Mouse (Mus musculus) thymus, postnatal 10 days (tissue): ENCODE results near the gene Atxn7l1.

Source experiments
- DNase-seq, 2 experiments: peaks; one replicate each; pipeline ENCODE4 v3.0.0; 2021; ENCODE audit warnings: low spot score in 2 of 2

Atxn7l1 gene

DNA sequence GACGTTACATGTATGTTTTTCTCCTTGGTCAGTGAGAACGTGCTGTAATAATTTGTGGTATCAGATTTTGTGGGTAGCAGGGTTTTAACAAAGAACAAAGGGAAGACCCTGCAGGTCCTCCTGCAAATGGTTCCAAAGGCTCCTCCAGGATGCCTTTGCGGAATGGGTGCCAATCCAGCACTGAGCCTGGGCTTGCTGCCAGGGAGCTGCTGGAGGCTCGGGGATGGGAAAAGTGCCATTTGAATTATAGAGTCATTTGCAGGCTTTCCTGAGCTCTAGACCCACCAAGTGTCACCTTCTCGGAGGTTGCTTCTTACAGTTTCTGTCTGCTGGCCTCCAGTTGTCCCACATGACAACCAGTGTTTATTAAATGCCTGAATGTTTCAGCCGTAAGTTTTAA, 213.2 kb downstream of the Atxn7l1 start:
- no peak for DNase-seq

DNA sequence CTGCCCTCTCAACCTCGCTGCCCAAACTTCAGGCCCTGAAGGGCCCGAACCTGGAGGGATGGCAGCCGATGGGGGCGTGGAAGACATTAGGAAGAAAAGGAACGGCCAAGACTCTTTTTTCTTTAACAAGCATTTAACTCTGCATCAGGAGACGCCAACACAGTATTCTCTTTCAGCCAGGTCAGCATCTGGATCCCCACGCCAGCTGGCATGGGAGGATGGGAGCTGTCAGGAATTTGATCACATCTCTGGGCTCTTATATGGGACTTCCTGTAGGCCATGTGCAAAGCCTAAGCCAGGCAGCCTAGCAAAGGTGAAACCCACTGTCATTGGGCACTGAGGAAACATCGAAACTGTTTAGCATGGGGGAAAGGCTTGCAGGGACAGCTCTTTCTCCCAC, 217.0 kb downstream of the Atxn7l1 start:
- no peak for DNase-seq

DNA sequence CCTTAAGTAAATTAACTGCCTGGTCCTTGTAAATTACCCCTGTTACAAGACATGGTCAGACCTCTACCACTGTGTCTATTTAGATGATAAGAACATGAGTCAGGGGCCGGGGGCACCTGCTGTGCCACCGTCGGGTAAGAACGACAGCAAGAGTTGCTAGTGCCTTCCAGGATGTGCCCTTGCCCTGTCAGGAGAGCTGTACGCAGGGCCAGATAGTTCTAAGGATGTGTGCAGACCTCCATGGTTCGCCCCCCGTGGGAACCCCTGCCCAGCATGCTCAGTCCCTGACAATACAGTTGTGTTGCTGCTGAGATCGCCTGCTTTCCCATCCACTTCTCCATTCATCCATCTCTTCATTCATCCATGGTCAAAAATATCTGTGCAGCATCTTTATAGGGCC, 217.6 kb downstream of the Atxn7l1 start:
- DNase-seq, result no peak

DNA sequence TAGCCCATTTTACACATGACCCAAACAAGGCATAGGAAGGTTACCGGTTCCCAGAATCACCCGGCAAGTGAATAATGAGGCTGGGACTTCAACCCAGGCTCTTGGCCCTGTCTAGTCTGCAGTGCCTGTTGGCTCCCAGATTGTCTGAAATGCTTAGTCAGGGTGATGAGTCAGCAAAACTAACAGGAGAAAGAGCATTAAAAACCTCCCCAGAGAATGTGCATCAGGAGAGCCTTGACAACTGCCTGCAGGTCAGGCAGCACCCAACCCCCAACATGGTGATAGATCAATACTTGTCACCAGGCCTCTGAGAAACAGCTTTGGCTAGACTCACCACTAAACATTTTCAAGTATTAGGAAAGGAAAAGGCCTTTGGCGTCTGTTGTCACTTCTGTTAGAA, 222.1 kb downstream of the Atxn7l1 start:
- DNase-seq, result no peak

DNA sequence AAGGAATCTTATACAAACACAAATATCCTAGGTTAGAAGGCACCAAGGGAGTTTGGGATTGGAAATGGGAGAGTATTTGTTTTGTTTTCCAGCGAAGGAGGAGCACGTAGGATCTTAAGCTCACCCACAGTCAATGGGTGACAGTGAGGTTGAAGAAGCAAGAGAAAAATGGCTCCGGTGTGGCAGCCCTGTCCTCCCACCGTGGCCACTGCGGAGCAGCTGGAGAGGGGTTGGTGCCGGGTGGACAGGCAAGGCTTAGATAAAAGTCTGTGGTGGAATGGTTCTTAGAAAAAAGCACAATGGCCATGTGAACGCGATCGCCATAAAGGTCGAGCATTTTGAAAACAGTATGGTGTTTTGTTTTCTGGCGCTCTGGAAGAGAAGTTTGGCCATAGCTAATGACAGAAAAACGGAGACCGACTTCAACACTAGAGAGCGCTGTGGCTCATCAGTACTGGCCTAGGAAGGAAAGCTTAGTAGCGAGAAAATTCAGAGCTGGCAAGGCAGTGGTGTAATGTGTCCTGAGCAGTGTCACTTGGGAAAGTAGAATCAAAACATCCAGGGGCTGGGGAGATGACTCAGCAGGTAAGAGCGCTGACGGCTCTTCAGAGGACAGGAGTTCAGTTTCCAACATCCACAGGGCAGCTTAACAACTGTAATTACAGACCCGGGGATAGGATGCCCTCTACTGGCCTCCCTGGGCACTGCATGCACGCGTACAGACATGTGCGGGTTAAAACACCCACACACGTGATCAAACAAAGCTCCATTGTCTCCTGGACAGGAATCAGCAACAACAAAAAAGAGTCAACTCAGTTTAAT, 232.3 kb downstream of the Atxn7l1 start:
- peak; percentile 54 to 71 for DNase-seq

DNA sequence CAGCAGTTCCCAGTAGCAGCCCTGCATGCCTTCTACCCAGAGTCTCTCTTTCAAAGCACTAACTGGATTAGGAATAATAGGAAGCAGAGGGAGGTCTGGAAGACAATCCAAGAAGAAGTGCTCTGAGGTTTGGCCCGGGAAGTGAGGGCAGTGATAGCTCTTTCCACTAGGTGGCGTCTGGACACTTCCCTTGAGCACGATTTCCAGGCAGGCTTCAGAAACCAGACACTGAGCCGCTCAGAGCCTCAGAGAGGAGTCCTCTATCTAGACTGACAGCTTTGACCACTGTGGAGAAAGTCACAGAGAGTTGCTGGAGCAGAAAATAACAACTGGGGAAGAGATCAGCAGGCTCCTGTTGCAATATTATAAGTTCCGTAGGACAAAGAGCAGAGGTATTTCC, 241.3 kb downstream of the Atxn7l1 start:
- DNase-seq, result peak; percentile 11 to 56

DNA sequence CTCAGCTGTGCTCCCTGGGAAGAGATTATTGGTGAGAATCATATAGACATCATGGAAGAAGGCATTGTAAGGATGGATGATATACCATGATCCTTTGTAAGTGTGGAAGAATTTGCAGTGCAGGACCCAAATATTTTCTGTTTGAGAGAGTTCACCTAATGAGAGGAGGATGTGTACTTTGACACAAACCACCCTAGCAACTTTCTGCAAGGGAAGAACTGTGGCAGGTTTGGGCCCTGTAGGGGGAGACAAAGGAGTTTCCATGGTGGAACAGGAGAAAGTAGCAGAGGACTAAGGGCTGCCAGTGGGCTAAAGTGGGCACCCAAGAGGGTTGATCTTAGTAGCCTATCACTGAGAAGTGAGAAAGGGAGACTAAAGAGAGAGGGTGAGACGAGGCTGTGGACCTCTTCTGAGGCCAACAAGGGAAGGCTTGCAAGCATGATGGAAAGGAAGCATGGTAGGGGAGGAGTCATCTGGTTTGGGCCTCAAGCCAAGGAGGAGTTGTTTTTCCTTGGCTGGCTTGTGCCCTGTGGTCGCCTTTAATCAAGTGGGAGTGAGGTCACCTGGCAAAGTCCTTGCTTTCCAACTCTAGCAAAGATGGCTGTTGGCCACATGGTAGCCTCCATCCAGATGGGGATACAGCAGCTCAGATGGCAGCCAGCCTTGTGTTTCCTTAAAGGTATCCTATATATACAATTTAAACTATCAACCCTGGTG, 243.5 kb downstream of the Atxn7l1 start:
- no peak for DNase-seq

DNA sequence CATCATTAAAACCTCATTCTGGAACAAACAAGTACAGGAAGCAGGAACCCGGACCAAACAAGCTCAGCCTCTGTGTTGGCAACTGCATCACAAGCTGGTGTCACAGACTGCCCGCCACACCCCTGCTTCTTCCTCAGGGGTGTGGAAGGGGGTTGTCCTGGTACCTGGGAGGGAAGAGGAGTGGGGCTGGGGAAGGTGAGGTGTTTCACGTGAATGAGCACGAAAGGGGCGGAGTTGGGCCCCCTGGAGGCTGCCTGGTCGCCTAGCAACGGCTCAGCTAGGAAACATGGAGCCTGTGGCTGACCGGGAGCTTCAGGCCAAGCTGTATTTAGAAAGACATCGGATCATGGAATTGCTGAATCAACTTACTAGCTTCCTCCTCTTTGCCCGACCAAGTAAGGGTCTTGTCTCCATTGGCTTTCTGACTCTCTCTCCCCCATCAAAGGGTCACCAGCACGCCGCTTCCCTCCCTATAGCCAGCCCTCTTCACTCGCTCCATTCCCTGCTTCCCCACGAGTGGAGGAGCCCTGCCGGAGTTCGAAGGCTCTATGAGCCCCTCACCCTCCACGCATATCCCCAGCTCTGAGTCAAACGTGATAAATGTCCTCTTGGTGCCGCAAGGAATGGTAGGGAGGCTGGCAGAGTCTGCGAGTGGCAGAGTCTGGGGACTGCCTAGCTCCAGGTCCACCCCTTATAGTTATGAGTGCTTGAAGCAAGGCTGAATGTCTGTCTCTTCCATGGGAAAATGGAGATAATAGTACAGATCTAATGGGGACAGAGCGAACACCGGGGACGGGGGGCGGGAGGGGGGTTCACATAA, 247.5 kb downstream of the Atxn7l1 start, which contains the start of gene Efcab10:
Efcab10 (plus strand) TSS at position 51 of the 820 bp plus-strand sequence.
- DNase-seq, result no peak

DNA sequence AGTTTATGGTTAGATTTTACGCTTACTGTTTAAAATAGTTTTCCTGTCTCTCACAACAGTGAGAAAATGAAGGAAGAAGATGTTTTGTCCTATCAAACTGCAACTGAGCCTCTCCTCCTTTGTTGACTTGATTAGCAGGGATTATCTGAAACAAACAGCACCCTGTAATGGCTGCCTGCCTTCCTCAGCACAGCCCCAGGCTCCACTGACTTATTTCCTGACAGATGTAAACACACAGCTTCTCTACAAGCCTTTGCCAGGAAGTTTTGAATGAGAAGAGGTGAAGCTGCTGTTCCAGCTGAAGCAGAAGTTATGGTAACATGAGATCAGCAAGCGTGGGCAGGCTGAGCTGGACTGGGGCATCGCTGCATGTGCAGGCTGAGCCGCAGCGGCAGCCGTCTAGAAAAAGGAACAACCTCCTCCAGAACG, 255.8 kb downstream of the Atxn7l1 start:
- DNase-seq, result no peak

DNA sequence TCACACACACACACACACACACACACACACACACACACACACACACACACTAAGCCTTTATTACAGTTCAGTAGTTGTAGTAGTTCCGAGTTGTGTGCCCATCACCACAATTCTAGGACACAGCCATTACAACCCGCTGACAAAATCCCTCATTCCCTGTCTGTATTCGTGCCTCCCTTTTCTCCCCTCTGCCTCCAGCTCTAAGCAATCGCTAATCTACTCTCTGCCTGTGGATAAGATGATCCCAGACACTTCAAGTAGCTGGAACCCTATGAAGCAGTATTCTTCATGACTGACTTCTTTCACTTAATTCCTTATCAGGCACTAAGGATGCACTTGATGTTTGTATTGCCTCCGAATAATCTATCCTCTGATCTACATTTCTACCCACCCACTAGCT, 257.5 kb downstream of the Atxn7l1 start:
- DNase-seq, result no peak

DNA sequence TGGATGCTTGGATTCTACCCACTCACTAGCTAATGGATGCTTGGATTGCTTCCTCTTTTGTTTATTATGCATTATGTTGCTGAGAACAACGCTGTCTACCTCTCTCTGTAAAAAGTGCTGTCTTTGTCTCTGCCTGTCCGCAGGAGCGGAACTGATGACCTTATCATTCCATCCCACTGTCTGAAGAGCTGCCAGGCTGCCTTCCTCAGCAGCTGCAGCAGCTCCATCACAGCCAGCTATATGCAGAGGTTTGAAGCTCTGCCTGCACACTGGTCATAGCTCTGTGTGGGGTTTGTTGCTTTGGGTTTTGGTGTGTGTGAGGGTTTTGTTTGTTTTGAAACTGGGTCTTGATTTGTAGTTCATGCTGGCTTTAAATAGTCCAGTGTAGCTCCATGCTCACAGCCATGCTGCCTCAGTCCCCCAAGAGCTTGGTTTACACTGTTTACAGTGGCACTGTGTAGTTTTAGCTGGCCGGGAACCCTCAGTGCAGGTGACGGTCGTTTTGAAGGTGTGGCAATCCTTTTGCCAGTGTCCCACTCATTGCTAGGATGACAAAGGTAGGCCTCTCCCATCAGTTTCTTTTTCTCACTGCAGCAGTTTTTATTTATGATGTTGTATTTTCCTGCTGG, 258.0 kb downstream of the Atxn7l1 start:
- no peak for DNase-seq

DNA sequence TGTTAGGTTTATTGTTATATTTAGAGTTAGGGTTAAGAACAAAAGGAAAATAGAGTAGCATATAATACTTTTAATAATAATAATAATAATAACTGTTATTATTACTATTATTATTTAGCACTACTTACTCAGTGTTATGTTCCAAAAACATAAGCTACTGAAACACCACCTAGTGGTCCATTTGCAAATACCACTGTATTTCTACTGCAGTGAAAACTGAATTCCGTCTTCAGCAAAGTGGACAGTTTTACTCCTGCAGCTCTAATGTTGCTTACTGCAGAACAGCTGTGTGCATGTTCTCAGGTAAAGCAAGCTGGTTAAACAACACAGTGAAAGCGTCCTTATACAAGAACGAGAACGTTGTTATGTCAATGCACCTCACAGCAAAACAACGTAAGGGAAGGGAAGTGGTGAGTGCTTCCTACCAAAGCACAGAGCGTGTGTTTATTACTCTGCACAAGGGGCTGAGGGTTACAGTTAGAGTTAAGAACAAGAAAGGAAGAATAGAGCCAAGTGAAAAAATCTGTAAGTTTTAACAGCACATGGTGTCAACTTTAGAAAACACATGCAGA, 264.2 kb downstream of the Atxn7l1 start:
- DNase-seq, result no peak
